Mouse (Mus musculus): ENCODE measurements at regions not wholly inside any gene's neighbourhood (a gene's known extent, or its start where the extent isn't known, plus 50 kb on each side); places are given as distances from the start of the nearest gene placed in this dataset.

GRCm38 (mm10) chr4:75730798-75731400 lies 452.8 kb upstream of the Dmac1 start:
- WGBS, result 19% methylated on average over 3 of the region's 3 CpGs
- H3K27ac ChIP-seq (replicated peaks in 1 of 2; ENCODE audit: control insufficient read depth in 1 of 2, insufficient read depth in 1 of 2, low read depth in 2 of 2, low read length in 2 of 2), result peak overlapping the region; percentile 57 to 58; a peak in 2 of 4 replicates
- no peak overlapping the region for H3K9ac ChIP-seq (ENCODE audit: low read length)
- H3K9me3 ChIP-seq (ENCODE audit: control insufficient read depth, low read length), result 0 out of 2 replicates have a peak, but pooled peaks cover 2% of the 10 kb centered on the region
- ATAC-seq (ENCODE audit: insufficient number of reproducible peaks, insufficient read depth, low FRiP score, low read depth), result no peak
- H3K4me1 ChIP-seq (ENCODE audit: control insufficient read depth in 2 of 2, insufficient read depth in 2 of 2, low read length in 2 of 2), result peaks cover 0 to 8% of the 10 kb centered on the region in 2 experiments; a peak in 2 of 4 replicates
- H3K27me3 ChIP-seq (ENCODE audit: control insufficient read depth, insufficient read depth, low read length), result no peaks in the 10 kb centered on the region
- H3K4me3 ChIP-seq (ENCODE audit: control insufficient read depth in 1 of 2, insufficient read depth in 1 of 2, low read depth in 1 of 2, low read length in 2 of 2), result no peak overlapping the region
- no peaks in the 10 kb centered on the region for H3K36me3 ChIP-seq (ENCODE audit: control insufficient read depth, insufficient read depth, low read length)
- no peak overlapping the region for H3K4me2 ChIP-seq (ENCODE audit: low read length)

GRCm38 (mm10) chr4:75714652-75715051 lies 436.5 kb upstream of the Dmac1 start:
- ATAC-seq (ENCODE audit: insufficient number of reproducible peaks, insufficient read depth, low FRiP score, low read depth), result no peak
- no peak overlapping the region for H3K4me2 ChIP-seq (ENCODE audit: low read length)
- 64% methylated on average over 3 of the region's 3 CpGs for WGBS
- H3K4me1 ChIP-seq (ENCODE audit: control insufficient read depth in 2 of 2, insufficient read depth in 2 of 2, low read length in 2 of 2), result no peaks in the 10 kb centered on the region
- H3K9me3 ChIP-seq (ENCODE audit: control insufficient read depth, low read length), result no peaks in the 10 kb centered on the region
- no peak overlapping the region for H3K9ac ChIP-seq (ENCODE audit: low read length)
- no peaks in the 10 kb centered on the region for H3K27me3 ChIP-seq (ENCODE audit: control insufficient read depth, insufficient read depth, low read length)
- H3K27ac ChIP-seq (replicated peaks in 1 of 2; ENCODE audit: control insufficient read depth in 1 of 2, insufficient read depth in 1 of 2, low read depth in 2 of 2, low read length in 2 of 2), result no peak overlapping the region
- no peak overlapping the region for H3K4me3 ChIP-seq (ENCODE audit: control insufficient read depth in 1 of 2, insufficient read depth in 1 of 2, low read depth in 1 of 2, low read length in 2 of 2)
- no peaks in the 10 kb centered on the region for H3K36me3 ChIP-seq (ENCODE audit: control insufficient read depth, insufficient read depth, low read length)

GRCm38 (mm10) chr4:75713960-75714359 lies 435.9 kb upstream of the Dmac1 start:
- no peak overlapping the region for H3K4me3 ChIP-seq (ENCODE audit: control insufficient read depth in 1 of 2, insufficient read depth in 1 of 2, low read depth in 1 of 2, low read length in 2 of 2)
- no peak overlapping the region for H3K9ac ChIP-seq (ENCODE audit: low read length)
- no peak overlapping the region for H3K27ac ChIP-seq (replicated peaks in 1 of 2; ENCODE audit: control insufficient read depth in 1 of 2, insufficient read depth in 1 of 2, low read depth in 2 of 2, low read length in 2 of 2)
- no peaks in the 10 kb centered on the region for H3K27me3 ChIP-seq (ENCODE audit: control insufficient read depth, insufficient read depth, low read length)
- ATAC-seq (ENCODE audit: insufficient number of reproducible peaks, insufficient read depth, low FRiP score, low read depth), result no peak
- H3K4me1 ChIP-seq (ENCODE audit: control insufficient read depth in 2 of 2, insufficient read depth in 2 of 2, low read length in 2 of 2), result no peaks in the 10 kb centered on the region
- 71% methylated on average over 1 of the region's 1 CpGs for WGBS
- no peak overlapping the region for H3K4me2 ChIP-seq (ENCODE audit: low read length)
- no peaks in the 10 kb centered on the region for H3K9me3 ChIP-seq (ENCODE audit: control insufficient read depth, low read length)
- no peaks in the 10 kb centered on the region for H3K36me3 ChIP-seq (ENCODE audit: control insufficient read depth, insufficient read depth, low read length)

GRCm38 (mm10) chr4:75700780-75701378 lies 422.8 kb upstream of the Dmac1 start:
- Histone ChIP-seq H3K9me3 (ENCODE audit: control insufficient read depth, low read length) (no peaks in the 10 kb centered on the region), H3K9ac (ENCODE audit: low read length) (no peak overlapping the region), H3K4me1 (ENCODE audit: control insufficient read depth in 2 of 2, insufficient read depth in 2 of 2, low read length in 2 of 2) (no peaks in the 10 kb centered on the region), H3K36me3 (ENCODE audit: control insufficient read depth, insufficient read depth, low read length) (no peaks in the 10 kb centered on the region), H3K4me3 (ENCODE audit: control insufficient read depth in 1 of 2, insufficient read depth in 1 of 2, low read depth in 1 of 2, low read length in 2 of 2) (no peak overlapping the region), H3K4me2 (ENCODE audit: low read length) (no peak overlapping the region), H3K27ac (replicated peaks in 1 of 2; ENCODE audit: control insufficient read depth in 1 of 2, insufficient read depth in 1 of 2, low read depth in 2 of 2, low read length in 2 of 2) (no peak overlapping the region), H3K27me3 (ENCODE audit: control insufficient read depth, insufficient read depth, low read length) (no peaks in the 10 kb centered on the region)
- no peak for ATAC-seq (ENCODE audit: insufficient number of reproducible peaks, insufficient read depth, low FRiP score, low read depth)
- WGBS, result 75% methylated on average over 3 of the region's 3 CpGs

GRCm38 (mm10) chr4:75676590-75677174 lies 398.6 kb upstream of the Dmac1 start:
- Histone ChIP-seq H3K27ac (replicated peaks in 1 of 2; ENCODE audit: control insufficient read depth in 1 of 2, insufficient read depth in 1 of 2, low read depth in 2 of 2, low read length in 2 of 2) (no peak overlapping the region), H3K4me3 (ENCODE audit: control insufficient read depth in 1 of 2, insufficient read depth in 1 of 2, low read depth in 1 of 2, low read length in 2 of 2) (no peak overlapping the region), H3K9ac (ENCODE audit: low read length) (no peak overlapping the region), H3K27me3 (ENCODE audit: control insufficient read depth, insufficient read depth, low read length) (no peaks in the 10 kb centered on the region), H3K9me3 (ENCODE audit: control insufficient read depth, low read length) (no peaks in the 10 kb centered on the region), H3K4me2 (ENCODE audit: low read length) (no peak overlapping the region), H3K36me3 (ENCODE audit: control insufficient read depth, insufficient read depth, low read length) (no peaks in the 10 kb centered on the region), H3K4me1 (ENCODE audit: control insufficient read depth in 2 of 2, insufficient read depth in 2 of 2, low read length in 2 of 2) (no peaks in the 10 kb centered on the region)
- ATAC-seq (ENCODE audit: insufficient number of reproducible peaks, insufficient read depth, low FRiP score, low read depth), result no peak
- WGBS, result 67% methylated on average over 3 of the region's 3 CpGs

GRCm38 (mm10) chr4:75641046-75641445 lies 362.9 kb upstream of the Dmac1 start:
- ATAC-seq (ENCODE audit: insufficient number of reproducible peaks, insufficient read depth, low FRiP score, low read depth), result no peak
- H3K27me3 ChIP-seq (ENCODE audit: control insufficient read depth, insufficient read depth, low read length), result no peaks in the 10 kb centered on the region

GRCm38 (mm10) chr4:75636627-75637026 lies 358.5 kb upstream of the Dmac1 start:
- no peak overlapping the region for H3K4me2 ChIP-seq (ENCODE audit: low read length)
- no peaks in the 10 kb centered on the region for H3K36me3 ChIP-seq (ENCODE audit: control insufficient read depth, insufficient read depth, low read length)
- no peak overlapping the region for H3K9ac ChIP-seq (ENCODE audit: low read length)
- H3K27ac ChIP-seq (replicated peaks in 1 of 2; ENCODE audit: control insufficient read depth in 1 of 2, insufficient read depth in 1 of 2, low read depth in 2 of 2, low read length in 2 of 2), result no peak overlapping the region
- peaks cover 5% of the 10 kb centered on the region; the same call in 1 of the 2 replicates for H3K9me3 ChIP-seq (ENCODE audit: control insufficient read depth, low read length)
- H3K27me3 ChIP-seq (ENCODE audit: control insufficient read depth, insufficient read depth, low read length), result no peaks in the 10 kb centered on the region
- ATAC-seq (ENCODE audit: insufficient number of reproducible peaks, insufficient read depth, low FRiP score, low read depth), result no peak
- 75% methylated on average over 1 of the region's 1 CpGs for WGBS
- H3K4me1 ChIP-seq (ENCODE audit: control insufficient read depth in 2 of 2, insufficient read depth in 2 of 2, low read length in 2 of 2), result no peaks in the 10 kb centered on the region
- no peak overlapping the region for H3K4me3 ChIP-seq (ENCODE audit: control insufficient read depth in 1 of 2, insufficient read depth in 1 of 2, low read depth in 1 of 2, low read length in 2 of 2)

More at GRCm38 (mm10) chr4:75641046-75641445, 362.9 kb upstream of the Dmac1 start:
- H3K4me2 ChIP-seq (ENCODE audit: low read length), result no peak overlapping the region
- H3K4me1 ChIP-seq (ENCODE audit: control insufficient read depth in 2 of 2, insufficient read depth in 2 of 2, low read length in 2 of 2), result no peaks in the 10 kb centered on the region
- H3K36me3 ChIP-seq (ENCODE audit: control insufficient read depth, insufficient read depth, low read length), result no peaks in the 10 kb centered on the region
- no peak overlapping the region for H3K9ac ChIP-seq (ENCODE audit: low read length)
- H3K4me3 ChIP-seq (ENCODE audit: control insufficient read depth in 1 of 2, insufficient read depth in 1 of 2, low read depth in 1 of 2, low read length in 2 of 2), result no peak overlapping the region
- H3K27ac ChIP-seq (replicated peaks in 1 of 2; ENCODE audit: control insufficient read depth in 1 of 2, insufficient read depth in 1 of 2, low read depth in 2 of 2, low read length in 2 of 2), result no peak overlapping the region
- peaks cover 5% of the 10 kb centered on the region; the same call in 1 of the 2 replicates for H3K9me3 ChIP-seq (ENCODE audit: control insufficient read depth, low read length)
